Mouse (Mus musculus) macrophage (primary cell): ENCODE results near the gene Sowahc. TPM values are rescaled to one million over a fixed set of nuclear protein-coding genes. Genes with fewer than 3 reads are reported as not detected.

Source experiments
- H3K27ac ChIP-seq: fragments of 350-480 bp; formaldehyde crosslinking; 2 replicates; pipeline ENCODE4 v1.9.0; 2021
- H3K36me3 ChIP-seq: fragments of 350-480 bp; formaldehyde crosslinking; 2 replicates; pipeline ENCODE4 v1.9.0; 2021; ENCODE audit errors: inconsistent target
- H3K4me3 ChIP-seq: fragments of 350-480 bp; formaldehyde crosslinking; 2 replicates; pipeline ENCODE4 v1.9.0; 2021; ENCODE audit errors: inconsistent target
- H3K79me2 ChIP-seq: fragments of 350-480 bp; formaldehyde crosslinking; 2 replicates; pipeline ENCODE4 v1.9.0; 2021; ENCODE audit errors: inconsistent target
- WGBS: methylation state at CpG from one replicate; pipeline ENCODE4 v1.1.7; 2026; ENCODE audit warnings: inconsistent platforms; ENCODE audit not compliant: missing documents; 5-methylcytosine and 5-hydroxymethylcytosine counted together
- polyA plus RNA-seq: library from polyadenylated mRNA; stranded (reverse); fragments of 250-400 nt; gene quantifications from 3 replicates; pipeline ENCODE4 v1.2.4, GENCODE M21; 2018; ENCODE audit warnings: inconsistent platforms

Sowahc gene
- polyA plus RNA-seq, 1 experiment from 2014 or later: 13.0 TPM

GRCm38 (mm10) chr10:59266097-59266496 is 44.3 kb downstream of the Sowahc start:
- Histone ChIP-seq H3K4me3 (peak overlapping the region; percentile 10; the same call in 1 of the 2 replicates), H3K36me3 (no peaks in the 10 kb centered on the region), H3K27ac (peak overlapping the region; percentile 80), H3K79me2 (no peaks in the 10 kb centered on the region)
- WGBS: 56% methylated on average over 1 of the region's 1 CpGs

- Histone ChIP-seq H3K36me3 (no peaks in the 10 kb centered on the region), H3K79me2 (no peaks in the 10 kb centered on the region), H3K4me3 (no peak overlapping the region), H3K27ac (no peak overlapping the region)
- WGBS: 90% methylated on average over 2 of the region's 2 CpGs
Observed at GRCm38 (mm10) chr10:59267275-59267674, 45.5 kb downstream of the Sowahc start.

DNA sequence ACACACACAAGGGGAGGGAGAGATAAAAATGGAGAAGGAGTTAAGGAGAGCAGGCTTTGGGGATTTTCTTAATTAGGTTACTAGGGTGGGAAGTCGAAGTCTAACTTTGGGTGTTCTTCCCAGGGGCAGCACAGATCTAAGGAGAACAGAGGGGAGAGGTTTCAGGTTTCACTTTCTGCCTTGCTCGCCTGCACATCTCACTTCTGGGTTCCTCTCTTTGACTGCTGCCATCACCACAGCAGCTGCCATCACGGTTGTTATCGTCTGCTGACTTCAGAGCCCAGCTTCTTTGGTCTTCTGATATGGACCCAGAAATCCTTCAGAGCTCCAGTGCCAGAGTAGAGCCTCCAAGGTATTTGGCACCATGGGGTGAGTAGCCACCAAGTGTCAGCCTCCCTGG is 46.4 kb downstream of the Sowahc start:
- Histone ChIP-seq H3K79me2 (no peaks in the 10 kb centered on the region), H3K27ac (no peak overlapping the region), H3K36me3 (no peaks in the 10 kb centered on the region), H3K4me3 (no peak overlapping the region)
- WGBS: 18% methylated on average over 4 of the region's 4 CpGs

DNA sequence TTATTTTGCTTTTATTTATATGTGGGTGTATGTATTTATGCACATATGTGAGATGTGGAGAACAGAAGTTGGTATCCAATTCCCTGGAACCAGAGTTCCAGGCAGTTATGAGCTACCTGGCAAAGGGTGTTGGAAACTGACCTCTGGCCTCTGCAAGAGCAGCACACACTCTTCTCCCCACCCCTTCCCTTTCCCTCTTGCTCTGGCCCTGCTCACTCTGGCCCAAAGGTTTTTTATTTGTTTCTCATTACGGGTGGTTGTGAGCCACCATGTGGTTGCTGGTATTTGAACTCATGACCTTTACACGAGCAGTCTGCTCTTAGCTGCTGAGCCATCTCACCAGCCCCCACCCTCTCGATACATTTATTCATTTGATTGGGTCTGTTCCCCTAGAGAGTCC is 47.0 kb downstream of the Sowahc start:
- 77% methylated on average over 3 of the region's 3 CpGs for WGBS

DNA sequence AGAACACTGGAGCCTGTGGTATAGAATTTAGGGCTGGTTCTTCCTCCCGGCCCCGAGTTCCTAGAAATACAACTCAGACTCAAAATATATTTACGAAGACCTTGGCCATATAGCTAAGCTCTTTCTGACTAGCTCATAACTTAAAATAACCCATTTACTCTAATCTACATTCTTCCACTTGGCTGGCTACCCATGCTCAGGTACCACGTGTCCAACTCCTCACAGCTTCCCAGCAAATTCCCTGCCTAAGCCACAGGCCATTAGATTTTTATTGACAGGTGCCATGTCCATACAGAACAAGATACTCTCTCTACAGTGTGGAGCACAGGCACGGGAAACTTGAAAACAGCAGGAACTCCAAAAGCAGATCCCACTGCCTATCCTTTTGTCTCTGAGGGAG is 54.0 kb downstream of the Sowahc start:
- H3K4me3 ChIP-seq: no peak overlapping the region
- no peaks in the 10 kb centered on the region for H3K79me2 ChIP-seq
- 99% methylated on average over 5 of the region's 5 CpGs for whole genome bisulfite sequencing
- H3K27ac ChIP-seq: no peak overlapping the region
- no peaks in the 10 kb centered on the region for H3K36me3 ChIP-seq

More for the DNA sequence above, 47.0 kb downstream of the Sowahc start:
- Histone ChIP-seq H3K79me2 (no peaks in the 10 kb centered on the region), H3K4me3 (no peak overlapping the region), H3K36me3 (no peaks in the 10 kb centered on the region), H3K27ac (no peak overlapping the region)

Other genes with a start within 250 kb of the Sowahc start
- gene Sept10, start 106 bp upstream of the Sowahc start, polyA plus RNA-seq: 5.6 to 10.3 TPM (median 8.2 TPM) in 3 replicates
- gene P4ha1, start 101.3 kb downstream of the Sowahc start, polyA plus RNA-seq: 45.8 to 78.9 TPM (median 65.6 TPM) in 3 replicates
- 4.2 to 8.9 TPM (median 7.0 TPM) in 3 replicates for gene Gm10273, start 173.7 kb downstream of the Sowahc start, polyA plus RNA-seq
- not detected in 3 replicates for gene Pla2g12b, start 181.7 kb downstream of the Sowahc start, polyA plus RNA-seq
- 0.91 to 7.3 TPM (median 4.0 TPM) in 3 replicates for gene Oit3, start 219.8 kb downstream of the Sowahc start, polyA plus RNA-seq